Mouse (Mus musculus): ENCODE results near the gene Mlph. TPM values are rescaled to one million over a fixed set of nuclear protein-coding genes. Genes with fewer than 3 reads are reported as not detected.

Mlph gene
- polyA plus RNA-seq, 3 experiments from 2014 or later = not detected

DNA sequence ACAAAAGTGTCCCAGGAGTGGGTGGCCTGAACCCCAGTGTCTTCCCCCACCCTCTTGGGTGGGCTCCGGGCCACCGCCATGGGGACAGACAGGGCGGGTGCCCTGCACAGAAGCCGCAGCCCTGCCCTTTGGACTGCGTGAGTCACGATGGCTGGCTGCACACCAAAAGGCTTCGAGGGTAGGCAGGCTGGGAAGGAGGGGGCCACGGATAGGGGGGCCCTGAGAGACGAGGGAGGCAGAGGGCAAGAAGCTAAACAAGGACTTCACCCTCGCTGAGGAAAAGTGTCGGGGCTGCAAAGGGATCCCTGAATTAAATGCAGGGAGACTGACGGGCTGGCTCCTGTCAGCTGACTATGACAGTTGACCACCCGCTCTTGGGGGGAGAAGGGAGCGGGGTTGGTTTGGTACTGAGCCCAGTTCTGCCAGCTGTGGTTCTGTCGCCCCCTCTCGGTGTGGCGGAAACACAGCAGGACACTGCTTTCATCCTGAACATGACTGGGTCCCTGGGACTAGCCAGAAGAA is 5.2 kb upstream of the Mlph start:
- ATAC-seq = no peak

DNA sequence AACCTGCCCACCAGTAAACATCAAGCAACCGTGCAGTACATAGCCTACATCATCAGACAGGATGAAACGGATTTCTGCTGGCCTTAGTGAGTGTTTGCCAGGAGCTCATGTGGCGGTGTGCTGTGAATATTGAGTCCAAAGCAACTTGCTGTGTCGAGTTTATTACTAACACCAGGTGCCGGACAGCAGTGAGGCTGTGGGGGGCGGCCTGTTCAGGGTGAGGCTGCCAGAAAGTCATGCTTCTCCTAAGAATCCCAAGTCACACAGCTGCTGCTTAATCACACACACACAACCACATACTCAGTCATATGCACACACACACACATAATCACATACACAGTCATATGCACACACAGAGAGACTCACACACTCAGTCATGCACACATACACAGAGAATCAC is 1.7 kb upstream of the Mlph start:
- no peak for ATAC-seq

DNA sequence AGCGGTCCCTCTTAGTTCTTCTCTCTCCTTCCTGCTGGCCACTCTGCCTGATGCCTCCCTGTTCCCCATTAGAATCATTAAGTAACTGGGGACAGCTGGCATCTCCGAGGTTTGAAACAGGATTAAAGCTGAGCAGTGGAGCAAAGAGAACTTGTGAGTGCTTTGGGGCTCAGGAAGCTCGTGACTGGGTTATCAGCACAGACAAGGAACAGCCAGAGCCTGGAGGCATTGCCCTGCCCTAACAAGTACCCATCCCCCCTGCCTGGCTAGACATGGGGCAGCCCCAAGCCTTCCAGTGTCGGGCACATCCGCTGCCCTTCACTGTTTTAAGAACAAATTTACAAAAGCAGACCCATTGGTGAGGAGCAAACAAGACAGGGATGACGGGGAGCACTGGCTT is 2.6 kb downstream of the Mlph start:
- ATAC-seq = no peak

DNA sequence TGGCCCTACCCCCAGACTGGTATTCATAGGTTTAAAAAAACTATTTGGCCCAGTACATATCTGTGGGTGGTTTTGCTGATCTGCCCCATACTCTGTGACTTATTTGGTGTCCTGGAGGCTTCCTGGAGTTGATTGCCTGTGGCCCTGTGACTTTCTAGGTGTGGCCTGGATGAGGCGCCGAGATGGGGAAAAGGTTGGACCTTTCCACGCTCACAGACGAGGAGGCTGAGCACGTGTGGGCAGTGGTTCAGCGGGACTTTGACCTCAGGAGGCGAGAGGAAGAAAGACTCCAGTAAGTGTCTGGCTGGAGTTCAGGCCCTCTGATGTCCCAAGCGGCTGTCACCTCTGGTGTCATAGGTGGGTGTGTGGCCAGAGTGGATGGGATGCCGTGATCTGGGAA is 6.8 kb downstream of the Mlph start:
- ATAC-seq = no peak

DNA sequence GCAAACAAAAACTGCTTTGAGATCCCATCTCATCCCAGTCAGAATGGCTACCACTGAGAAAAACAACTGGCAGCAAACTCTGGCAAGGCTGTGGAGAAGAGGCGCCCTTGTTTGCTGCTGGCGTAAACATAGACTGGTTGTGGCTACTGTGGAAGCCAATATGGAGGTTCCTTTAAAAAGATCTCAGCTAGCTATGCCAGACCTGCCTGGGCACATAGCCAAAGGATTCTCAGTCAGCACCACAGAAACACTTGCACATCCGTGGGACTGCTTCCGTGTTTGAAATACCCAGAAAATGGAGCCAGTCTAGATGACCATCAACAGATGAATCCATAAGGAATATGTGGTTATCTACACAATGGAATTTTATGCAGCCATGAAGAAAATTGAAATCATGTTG is 11.1 kb downstream of the Mlph start:
- no peak for ATAC-seq

DNA sequence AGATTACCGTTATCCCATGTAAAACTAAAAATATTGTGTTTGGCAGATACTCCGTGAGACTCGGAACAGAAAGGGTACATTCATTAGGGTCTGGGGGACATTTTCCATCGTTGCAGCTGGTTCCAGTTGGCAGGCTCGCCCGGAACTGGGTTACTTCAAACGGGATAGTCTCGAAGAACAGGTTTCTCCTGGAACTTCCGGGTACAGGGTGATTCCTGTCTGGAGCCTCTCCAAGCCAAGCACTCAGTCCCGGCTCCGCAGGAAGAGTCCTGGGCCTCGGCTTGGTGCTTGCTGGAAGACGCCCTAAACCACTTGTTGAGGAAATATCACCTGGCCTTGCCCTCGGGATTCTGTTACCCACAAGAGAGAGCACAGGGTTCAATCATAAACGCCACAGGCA is 12.4 kb downstream of the Mlph start:
- ATAC-seq = no peak

DNA sequence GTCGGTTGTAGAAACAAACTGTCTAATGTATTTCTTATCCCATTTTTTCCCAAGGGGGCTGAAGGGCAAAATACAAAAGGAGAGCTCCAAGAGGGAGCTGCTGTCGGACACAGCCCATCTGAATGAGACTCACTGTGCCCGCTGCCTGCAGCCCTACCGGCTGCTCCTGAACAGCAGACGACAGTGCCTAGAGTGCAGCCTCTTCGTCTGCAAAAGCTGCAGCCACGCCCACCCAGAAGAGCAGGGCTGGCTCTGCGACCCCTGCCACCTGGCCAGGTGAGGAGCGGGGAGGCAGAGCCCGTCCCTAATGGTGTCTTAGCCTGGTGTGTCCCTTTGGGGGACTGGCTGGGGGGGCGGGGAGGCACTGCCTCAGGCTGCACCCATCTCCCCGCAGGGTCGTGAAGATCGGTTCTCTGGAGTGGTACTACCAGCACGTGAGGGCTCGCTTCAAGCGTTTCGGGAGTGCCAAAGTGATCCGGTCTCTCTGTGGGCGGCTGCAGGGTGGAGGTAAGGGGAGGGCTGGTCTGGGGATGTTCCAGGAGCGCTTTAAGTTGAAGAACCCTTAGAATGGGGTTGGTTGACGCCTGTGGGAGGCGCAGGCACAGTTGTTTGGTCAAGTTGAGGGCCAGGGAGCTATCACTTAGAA is 13.2 kb downstream of the Mlph start:
- ATAC-seq = no peak

DNA sequence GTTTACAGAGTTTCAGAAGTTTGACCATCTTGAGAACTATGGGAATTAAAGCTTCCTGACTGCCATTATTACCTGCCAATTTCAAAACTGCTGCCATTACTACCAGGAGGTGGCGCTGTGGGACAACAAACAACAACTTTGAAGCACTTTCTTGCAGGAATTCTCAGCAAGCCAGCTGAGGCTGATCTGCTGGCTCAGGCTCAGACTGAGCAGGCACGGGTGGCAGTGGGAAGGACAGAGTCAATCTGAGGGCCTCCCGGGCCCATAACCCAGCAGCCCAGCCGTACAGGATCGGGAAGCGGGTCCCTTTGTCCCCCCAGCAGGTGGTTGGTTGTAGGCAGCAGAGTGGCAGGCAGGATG is 13.7 kb downstream of the Mlph start:
- no peak for ATAC-seq

DNA sequence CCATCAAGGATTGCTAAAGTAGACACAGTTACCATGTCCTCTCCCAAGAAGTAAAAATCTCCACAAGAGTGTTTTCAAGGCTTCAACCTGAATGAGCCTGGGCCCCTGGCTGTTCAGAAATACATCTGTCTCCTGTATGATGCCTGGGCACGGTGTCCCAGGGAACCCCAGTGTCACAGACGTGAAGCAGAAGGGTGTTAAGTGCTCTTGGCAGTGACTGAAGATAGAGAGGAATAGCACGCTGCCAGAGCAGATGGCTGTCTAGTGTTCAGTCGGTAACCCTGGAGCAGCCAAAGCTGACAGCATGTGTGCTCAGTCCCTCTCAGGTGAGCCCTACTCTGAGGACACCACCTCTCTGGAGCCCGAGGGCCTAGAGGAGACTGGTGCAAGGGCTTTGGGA is 18.1 kb downstream of the Mlph start:
- ATAC-seq = no peak

DNA sequence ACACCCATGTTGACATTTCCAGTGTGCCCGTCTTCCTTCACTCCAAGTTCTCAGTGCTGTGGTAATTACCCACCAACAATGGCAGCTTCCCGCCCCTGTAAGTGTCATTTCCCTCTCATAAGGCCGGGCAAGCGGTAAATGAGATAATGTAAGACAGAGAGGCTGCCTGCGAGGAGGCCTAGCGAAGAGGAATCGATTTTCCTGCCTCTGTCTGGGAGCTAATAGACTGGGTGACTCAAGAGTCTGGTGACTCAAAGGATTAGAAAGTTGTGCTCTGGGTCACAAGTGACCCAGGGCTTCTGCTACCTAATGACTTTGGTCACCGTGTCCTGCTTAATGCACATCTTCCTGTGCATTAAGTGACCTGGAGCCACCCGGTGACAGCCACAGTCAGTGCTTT is 22.1 kb downstream of the Mlph start:
- no peak for ATAC-seq

DNA sequence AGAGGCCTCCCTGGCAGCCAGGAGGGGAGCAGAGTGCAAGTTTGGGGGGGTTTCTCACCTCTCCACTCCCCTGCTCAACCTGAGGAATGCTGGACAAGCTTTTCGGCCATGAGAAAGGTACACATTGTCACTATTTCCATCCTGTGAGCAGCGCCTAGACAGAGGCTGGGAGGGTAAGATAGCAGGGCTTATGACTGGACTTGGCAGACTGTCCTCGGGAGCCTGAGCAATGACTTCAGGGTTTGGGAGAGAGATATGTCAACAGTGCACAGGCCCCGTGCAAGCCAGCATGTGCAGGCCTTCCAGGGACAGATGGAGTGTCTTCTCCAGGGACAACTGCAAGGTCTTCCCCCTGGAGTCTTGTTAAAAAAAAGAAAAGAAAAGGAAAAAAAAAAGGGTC is 25.1 kb downstream of the Mlph start:
- no peak for ATAC-seq

DNA sequence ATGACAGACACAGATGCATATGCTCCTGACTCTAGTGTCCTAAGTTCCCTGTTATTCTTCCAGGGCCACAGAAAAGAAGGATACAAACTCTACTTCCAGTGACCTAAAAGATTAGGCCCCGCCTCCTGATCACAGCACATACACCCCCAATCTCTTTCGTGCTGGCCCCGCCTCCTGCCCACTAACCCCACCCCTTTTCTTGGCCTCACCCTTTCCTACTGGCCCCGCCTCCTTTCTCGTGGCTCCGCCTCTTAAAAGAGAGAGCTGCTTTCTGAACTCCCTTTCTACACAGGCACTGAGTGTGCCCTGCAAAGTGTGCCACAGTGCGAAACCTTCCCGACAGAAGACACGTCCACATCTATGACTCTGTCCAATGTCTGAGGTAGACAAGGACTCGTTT is 30.3 kb downstream of the Mlph start:
- ATAC-seq = no peak

DNA sequence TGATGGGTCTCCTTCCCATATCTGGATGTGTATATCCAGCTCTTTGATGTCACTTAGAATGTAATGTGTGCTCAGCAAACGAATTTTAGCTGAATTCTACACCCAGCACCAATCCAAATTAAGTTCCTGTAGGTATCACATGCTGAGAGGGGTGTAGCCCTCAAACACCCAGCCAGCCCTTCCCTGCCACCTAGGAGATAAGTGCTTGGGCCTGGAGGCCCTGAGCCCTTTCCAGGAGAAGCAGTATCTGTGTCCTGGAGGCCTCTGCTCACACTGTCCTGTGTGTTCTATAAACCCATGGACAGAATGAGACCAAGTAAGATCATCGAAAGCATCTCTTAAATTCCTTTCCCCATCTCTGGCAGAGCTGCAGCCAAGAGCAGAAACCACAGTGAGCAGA is 32.4 kb downstream of the Mlph start:
- no peak for ATAC-seq

DNA sequence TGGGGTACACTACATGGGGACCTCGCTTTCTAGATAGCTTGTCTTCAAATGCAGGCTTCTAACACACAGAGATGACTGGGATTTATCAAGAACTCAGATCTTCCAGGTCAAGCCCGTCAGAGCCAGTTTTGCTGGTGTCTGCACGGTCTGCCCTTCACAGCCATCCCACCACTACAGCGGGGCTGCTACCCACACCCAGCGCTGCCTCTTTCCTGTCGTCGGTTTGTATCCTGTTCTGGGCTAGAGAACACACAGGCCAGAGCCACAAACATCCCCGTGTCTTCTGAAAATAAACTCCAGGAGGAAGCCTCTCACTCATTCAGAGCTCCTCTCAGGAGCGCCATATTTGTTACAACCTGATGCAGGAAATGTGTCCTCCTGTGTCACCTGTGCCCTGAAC is 34.4 kb downstream of the Mlph start:
- no peak for ATAC-seq

DNA sequence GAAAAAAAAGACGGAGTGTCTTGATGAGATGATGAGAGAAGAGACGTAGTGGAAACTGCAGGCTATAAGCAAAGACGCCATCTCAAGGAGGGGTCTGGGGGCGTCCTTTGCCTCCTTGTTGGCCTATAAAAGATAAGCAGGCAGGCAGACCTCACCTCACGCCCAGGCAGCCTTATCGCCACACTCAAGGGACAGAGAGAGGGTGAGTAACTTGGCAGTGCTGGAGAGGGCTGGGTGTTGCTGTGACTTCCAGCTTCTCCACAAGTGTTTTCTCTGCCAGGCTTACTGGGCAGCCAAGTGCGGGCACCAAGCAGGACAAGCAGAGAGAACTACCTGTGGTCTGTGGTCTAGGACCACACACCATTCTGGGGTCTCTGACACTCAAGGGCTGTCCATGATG is 36.8 kb downstream of the Mlph start:
- ATAC-seq = no peak

DNA sequence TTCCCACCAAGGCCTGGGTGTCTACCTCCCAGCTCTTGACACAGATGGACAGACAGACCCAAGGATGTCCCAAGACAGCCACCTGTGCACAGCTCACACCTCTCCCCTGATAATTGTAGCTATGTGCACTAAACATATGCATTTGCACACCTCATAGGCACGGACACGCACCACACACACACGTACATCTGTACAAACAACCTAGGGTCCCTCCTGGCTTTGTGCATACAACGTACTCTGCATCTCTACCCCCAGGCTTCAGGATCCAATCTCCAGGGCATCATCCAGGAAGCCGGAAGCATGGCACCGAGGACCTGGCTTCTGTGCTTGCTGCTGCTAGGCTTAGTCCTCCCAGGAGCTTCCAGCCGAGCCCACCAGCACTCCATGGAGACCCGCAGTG is 37.9 kb downstream of the Mlph start, which contains the start of gene Prlh:
TSS of gene Prlh (plus strand) at position 301 of the 400 bp plus-strand sequence.
- no peak for ATAC-seq

DNA sequence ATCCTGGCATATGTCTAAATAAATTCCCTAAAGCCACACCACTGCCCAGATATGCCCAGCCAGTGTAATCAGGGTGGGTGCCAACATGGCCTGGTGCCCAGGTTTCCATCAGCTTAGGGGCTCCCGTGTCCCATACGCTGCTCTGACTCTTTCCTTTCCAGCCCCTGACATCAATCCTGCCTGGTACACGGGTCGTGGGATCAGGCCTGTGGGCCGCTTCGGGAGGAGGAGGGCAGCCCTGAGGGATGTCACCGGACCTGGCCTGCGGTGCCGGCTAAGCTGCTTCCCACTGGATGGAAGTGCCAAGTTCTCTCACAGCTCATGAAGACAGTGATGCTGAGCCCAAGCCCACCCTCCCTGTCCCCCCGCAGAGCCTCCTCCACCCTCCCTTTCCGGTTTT is 38.8 kb downstream of the Mlph start:
- ATAC-seq = no peak

DNA sequence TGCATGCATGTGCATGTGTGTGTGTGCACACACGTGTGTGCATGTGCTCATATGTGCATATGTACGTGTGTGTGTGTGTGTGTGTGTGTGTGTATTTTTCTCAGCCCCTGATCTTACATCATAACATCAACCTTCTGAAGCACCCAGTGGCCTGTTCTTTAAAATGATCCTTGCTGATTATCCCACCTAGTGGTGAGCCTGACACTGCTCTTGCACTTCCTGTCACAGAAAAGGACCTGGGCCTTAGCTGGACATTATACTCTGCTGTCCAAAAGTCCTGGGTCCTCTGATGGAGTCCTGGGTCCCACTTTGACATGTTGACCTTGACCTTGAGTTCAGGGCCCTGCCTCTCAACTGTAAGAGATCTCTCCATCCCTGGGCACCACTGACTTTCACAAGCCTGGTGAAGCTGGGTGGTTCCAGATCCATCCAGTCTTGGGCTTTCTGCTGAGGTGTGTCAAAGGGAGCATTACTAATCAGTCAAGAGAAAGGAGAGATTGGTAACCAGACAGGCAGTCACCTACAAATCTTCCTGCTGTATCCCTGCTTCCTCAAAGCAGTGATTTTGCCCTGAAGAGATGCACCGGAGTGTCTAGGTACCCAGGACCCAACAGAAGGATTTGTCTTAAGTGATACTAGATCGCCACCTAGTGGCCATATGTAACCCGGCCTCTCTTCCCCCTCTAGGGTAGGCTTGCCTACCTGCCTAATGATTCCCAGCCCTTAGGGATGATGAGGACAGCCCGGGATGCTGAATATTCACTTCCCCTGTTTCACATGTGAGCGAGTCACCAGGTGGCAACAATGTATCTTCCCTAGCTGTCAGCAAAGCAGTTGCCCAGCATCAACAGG is 41.6 kb downstream of the Mlph start:
- ATAC-seq = no peak

DNA sequence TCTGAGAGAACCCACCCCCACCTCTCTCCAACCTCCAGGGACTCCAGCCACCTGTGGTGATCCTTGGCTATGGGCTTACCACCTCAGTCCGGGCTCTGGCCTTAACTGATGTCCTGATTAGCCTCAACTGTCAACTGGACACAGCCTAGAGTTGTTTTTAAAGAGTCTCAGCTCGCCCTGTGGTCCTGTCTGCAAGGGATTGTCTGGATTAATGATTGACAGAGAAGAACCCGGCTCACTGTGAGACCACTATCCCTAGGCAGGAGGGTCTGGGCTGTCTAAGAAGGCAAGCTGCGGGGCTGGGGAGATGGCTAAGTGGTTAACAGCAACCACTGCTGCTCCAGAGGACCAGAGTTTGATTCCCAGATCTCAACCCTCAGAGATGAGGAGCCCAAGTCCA is 47.6 kb downstream of the Mlph start:
- no peak for ATAC-seq

DNA sequence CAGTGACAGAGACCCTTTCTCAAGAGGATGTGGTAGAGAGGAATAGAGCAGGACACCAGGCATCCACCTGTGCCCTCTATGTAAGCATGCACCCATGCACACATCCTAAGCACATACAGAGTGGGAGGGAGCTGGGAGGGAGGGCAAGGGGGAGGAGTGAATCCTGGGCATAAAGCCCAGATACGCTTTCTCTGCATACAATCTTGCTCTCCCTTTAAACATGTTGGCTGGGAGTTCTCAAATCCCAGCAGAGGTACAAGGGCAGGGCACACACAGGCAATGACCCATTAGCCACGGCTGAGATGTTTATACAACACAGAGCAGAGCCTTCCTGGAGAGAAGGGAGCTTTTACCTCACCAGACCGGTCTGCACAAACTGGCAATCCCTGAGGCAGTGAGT is 48.1 kb downstream of the Mlph start:
- no peak for ATAC-seq

DNA sequence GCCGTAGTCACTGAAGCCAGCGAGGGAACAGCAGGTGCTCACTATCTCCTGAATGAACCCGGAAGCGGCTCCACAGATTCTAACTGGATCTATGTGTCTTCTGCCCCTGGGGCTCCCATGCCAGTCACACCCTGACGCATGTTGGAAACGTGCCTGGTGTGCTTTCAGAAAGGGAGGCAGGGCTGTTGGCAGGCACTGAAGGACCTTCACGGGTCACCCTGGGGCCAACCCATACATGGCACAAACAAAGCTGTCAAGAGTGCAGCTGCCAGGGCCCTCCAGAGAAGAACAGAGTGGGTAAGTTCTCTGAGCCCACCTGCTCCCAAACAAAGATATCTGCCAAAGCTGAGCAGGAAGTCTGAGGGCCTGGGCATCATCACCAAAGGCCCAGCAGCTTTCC is 52.7 kb downstream of the Mlph start:
- no peak for ATAC-seq

DNA sequence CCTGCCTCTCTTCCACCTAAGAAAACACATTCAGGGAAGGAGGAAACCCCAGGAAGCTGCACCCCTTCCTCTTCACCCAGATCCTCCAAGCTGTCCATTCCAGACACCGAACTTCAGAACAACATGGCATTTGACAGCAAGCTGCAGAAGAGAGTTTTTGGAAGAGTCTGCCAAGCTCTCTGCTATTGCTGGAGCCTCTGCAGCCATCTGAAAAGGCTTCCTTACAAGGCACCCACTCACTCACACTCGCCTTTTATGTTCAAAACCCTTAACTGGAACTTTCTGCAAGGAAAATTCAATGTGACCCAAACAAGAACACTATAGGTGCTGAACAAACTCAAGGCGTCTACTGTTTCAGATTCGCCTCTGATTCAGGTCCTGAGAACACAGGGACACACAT is 53.8 kb downstream of the Mlph start:
- no peak for ATAC-seq

DNA sequence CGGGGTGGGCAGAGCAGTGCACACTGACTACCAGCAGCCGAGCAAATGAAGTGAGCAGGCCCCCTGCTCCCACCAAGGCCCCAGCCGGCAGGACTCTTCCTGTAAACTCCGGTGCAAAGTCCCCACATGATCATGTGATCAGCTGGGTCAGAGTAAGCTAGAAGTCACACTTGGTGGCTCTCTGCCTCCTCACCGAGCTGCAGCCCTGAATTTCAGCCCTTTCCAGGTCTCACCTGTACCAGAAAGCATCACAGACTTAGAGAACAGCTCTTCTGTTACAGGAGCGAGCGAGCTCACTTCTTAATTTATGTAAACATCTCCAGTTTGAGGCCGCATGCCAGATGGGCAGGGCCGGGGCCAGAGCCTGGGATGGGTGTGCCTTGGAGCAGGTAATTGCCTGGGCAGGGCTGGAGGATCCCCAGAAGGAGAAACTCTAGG is 54.5 kb downstream of the Mlph start, which contains the start of gene Rab17:
TSS of gene Rab17 (minus strand) at position 315 of the 438 bp plus-strand sequence.
- no peak for ATAC-seq

DNA sequence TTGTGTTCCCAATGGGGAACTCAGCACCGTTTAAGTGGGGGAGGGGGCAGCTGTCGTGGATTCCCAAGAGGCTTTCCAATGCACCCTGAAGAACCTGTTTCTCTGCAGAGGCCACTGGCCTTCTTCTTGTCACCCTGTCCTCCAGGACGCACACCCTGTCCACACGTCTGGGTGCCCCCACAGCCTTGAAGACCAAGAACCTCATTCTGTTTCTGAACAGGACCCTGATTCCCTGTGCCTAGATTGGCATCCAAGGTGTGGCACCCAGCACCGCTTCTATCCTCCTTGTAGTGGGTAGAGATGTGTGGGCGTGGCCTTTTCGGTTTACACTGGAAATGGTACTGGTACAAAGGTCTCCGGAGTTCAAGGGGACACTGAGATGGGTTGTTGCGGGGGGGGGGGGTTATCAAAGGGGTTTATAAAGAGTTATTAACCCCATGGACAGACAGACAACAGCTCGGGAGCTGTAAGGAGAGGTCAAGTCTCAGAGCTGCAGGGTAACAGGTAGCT is 55.1 kb downstream of the Mlph start:
- no peak for ATAC-seq

All from inflammation-experienced regulatory T-cells, adult 6 months (primary cell).